Mouse (Mus musculus): ENCODE measurements at regions not wholly inside any gene's neighbourhood (a gene's known extent, or its start where the extent isn't known, plus 50 kb on each side); places are given as distances from the start of the nearest gene placed in this dataset.

GRCm38 (mm10) chr10:98799830-98800229 is 114.4 kb upstream of the Atp2b1 start:
- no peak for TF ChIP-seq CTCF (IDR thresholded peaks at IDR 0.05; ENCODE audit: control insufficient read depth, insufficient read depth, insufficient read length)
- TF ChIP-seq FOSL1 (IDR thresholded peaks at IDR 0.05; ENCODE audit: insufficient read depth, low read length, poor library complexity, severe bottlenecking) = no peak
- TF ChIP-seq MAX (IDR thresholded peaks at IDR 0.05) = no peak
- TF ChIP-seq CEBPB (IDR thresholded peaks at IDR 0.05; ENCODE audit: low read depth) = no peak
- no peak for TF ChIP-seq USF1 (IDR thresholded peaks at IDR 0.05; ENCODE audit: low read depth)
- no peak for TF ChIP-seq MYOD1 (IDR thresholded peaks at IDR 0.05; ENCODE audit: control insufficient read depth, insufficient read length, low read depth)

Measured in C2C12 (cell line).